Mouse (Mus musculus): ENCODE measurements around the gene Vmp1. TPM values are rescaled to one million over a fixed set of nuclear protein-coding genes. Genes with fewer than 3 reads are reported as not detected.

The Vmp1 gene
- total and polyA plus RNA-seq, 2 experiments from 2014 or later = 45.3 to 136 TPM

- H3K9me3 ChIP-seq (ENCODE audit: low read length) = no peaks in the 10 kb centered on the region
- DNase-seq (ENCODE audit: low spot score) = no peak
- no peak overlapping the region for H3K4me3 ChIP-seq (ENCODE audit: low read depth, low read length)
- TF ChIP-seq CTCF (IDR thresholded peaks at IDR 0.05) = no peak
- H3K4me2 ChIP-seq (ENCODE audit: low read depth, low read length, poor library complexity, severe bottlenecking) = no peak overlapping the region
- H3K4me1 ChIP-seq (ENCODE audit: insufficient read depth, low read length) = no peaks in the 10 kb centered on the region
- 89% methylated on average over 1 of the region's 1 CpGs for WGBS
- H3K27ac ChIP-seq (ENCODE audit: low read depth, low read length) = no peak overlapping the region
- no peak for ATAC-seq (ENCODE audit: low FRiP score)
- no peaks in the 10 kb centered on the region for H3K27me3 ChIP-seq (ENCODE audit: insufficient read depth, low read length)
- H3K36me3 ChIP-seq (ENCODE audit: insufficient read depth, low read length) = no peaks in the 10 kb centered on the region
- no peak overlapping the region for H3K9ac ChIP-seq (replicated peaks; ENCODE audit: low read length, poor library complexity, severe bottlenecking)
Observed at GRCm38 (mm10) chr11:86649542-86649941, 34.1 kb downstream of the Vmp1 start.

DNA sequence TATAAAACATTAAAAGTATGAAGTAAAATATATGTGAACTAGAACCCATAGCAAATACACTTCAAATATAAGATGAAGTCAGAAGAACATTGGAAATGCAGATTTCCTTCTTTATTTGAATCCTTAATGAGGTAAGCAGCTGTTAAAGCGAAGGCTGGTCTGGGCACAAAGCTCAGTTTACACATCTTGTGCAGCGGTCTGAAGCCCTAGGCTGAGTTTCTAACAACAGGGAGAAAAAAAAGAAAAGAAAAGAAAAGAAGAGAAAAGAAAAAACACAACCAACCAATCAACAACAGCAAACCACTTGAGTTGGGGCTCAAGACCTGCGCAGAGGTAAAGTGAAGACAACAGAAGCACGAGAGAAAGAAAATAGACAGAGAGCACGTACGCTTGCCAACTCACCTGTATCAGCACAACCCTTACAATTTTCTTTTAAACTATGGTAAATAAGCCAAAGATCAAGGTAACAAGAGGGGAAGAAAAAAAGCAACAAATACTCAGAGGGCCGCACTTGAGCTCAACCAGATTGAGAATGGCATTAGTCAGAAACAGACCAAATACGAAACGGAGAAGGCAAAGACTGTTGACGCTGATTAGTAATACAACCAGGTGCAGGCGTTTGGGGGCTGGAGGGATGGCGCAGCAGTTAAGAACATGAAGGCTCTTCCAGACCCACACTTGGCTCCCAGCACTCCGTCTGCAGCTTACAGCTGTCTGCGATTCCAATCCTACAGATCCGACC, 35.8 kb downstream of the Vmp1 start:
- no peak overlapping the region for H3K9ac ChIP-seq (replicated peaks; ENCODE audit: low read length, poor library complexity, severe bottlenecking)
- 83% methylated on average over 15 of the region's 15 CpGs for WGBS
- DNase-seq (ENCODE audit: low spot score) (no peak), ATAC-seq (ENCODE audit: low FRiP score) (no peak)
- H3K4me3 ChIP-seq (ENCODE audit: low read depth, low read length) = no peak overlapping the region
- H3K9me3 ChIP-seq (ENCODE audit: low read length) = no peaks in the 10 kb centered on the region
- TF ChIP-seq CTCF (IDR thresholded peaks at IDR 0.05) = no peak
- H3K36me3 ChIP-seq (ENCODE audit: insufficient read depth, low read length) = peaks cover 5% of the 10 kb centered on the region; the same call in 1 of the 2 replicates
- no peaks in the 10 kb centered on the region for H3K4me1 ChIP-seq (ENCODE audit: insufficient read depth, low read length)
- no peak overlapping the region for H3K27ac ChIP-seq (ENCODE audit: low read depth, low read length)
- no peaks in the 10 kb centered on the region for H3K27me3 ChIP-seq (ENCODE audit: insufficient read depth, low read length)
- H3K4me2 ChIP-seq (ENCODE audit: low read depth, low read length, poor library complexity, severe bottlenecking) = no peak overlapping the region

- TF ChIP-seq CTCF (IDR thresholded peaks at IDR 0.05) = no peak
- 93% methylated on average over 3 of the region's 3 CpGs for WGBS
Observed at GRCm38 (mm10) chr11:86646885-86647459, 36.7 kb downstream of the Vmp1 start.

DNA sequence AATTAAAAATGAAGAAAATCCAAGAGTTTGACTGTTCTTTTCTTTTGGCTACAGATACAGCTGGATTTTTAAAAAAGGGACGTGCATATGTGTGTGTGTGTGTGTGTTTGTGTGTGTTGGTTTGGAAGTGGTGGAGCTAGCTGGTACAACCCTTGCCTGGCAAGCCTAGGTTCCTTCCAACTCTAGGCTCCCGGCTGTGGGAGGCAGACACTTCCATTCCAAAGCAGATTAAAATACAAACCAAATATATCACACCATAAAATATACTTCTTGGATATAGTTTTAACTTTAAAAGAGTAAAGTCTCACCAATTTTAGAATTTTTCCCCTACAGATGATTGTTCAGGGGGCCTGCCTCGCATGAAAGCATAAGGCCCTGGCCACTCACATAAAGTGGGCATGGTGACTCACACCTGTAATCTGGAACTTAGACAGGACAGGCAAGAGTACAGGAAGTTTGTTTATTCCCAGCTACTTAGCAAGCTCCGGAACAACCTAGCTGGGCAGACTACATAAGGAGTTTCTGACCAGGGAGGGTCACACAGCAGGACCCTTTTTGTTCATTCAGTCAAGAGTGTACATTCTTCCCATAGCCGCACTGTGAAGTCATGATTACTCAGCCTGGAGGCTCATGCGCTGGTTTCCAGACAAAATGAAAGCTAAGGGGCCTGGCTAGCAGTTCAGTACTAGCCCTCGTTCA, 37.4 kb downstream of the Vmp1 start:
- no peaks in the 10 kb centered on the region for H3K27me3 ChIP-seq (ENCODE audit: insufficient read depth, low read length)
- H3K9ac ChIP-seq (replicated peaks; ENCODE audit: low read length, poor library complexity, severe bottlenecking) = no peak overlapping the region
- DNase-seq (ENCODE audit: low spot score) (peak; percentile 5), ATAC-seq (ENCODE audit: low FRiP score) (no peak)
- 61% methylated on average over 7 of the region's 7 CpGs for WGBS
- no peak overlapping the region for H3K4me3 ChIP-seq (ENCODE audit: low read depth, low read length)
- no peaks in the 10 kb centered on the region for H3K9me3 ChIP-seq (ENCODE audit: low read length)
- TF ChIP-seq CTCF (IDR thresholded peaks at IDR 0.05) = no peak
- H3K36me3 ChIP-seq (ENCODE audit: insufficient read depth, low read length) = peaks cover 11% of the 10 kb centered on the region; the same call in 1 of the 2 replicates
- H3K27ac ChIP-seq (ENCODE audit: low read depth, low read length) = no peak overlapping the region
- H3K4me1 ChIP-seq (ENCODE audit: insufficient read depth, low read length) = no peaks in the 10 kb centered on the region
- H3K4me2 ChIP-seq (ENCODE audit: low read depth, low read length, poor library complexity, severe bottlenecking) = no peak overlapping the region

More at GRCm38 (mm10) chr11:86646885-86647459, 36.7 kb downstream of the Vmp1 start:
- ATAC-seq (ENCODE audit: low FRiP score) (no peak), DNase-seq (ENCODE audit: low spot score) (no peak)
- no peak overlapping the region for H3K27ac ChIP-seq (ENCODE audit: low read depth, low read length)
- H3K4me3 ChIP-seq (ENCODE audit: low read depth, low read length) = no peak overlapping the region
- no peak overlapping the region for H3K9ac ChIP-seq (replicated peaks; ENCODE audit: low read length, poor library complexity, severe bottlenecking)
- no peaks in the 10 kb centered on the region for H3K9me3 ChIP-seq (ENCODE audit: low read length)
- peaks cover 11% of the 10 kb centered on the region; the same call in 1 of the 2 replicates for H3K36me3 ChIP-seq (ENCODE audit: insufficient read depth, low read length)
- no peaks in the 10 kb centered on the region for H3K27me3 ChIP-seq (ENCODE audit: insufficient read depth, low read length)
- H3K4me2 ChIP-seq (ENCODE audit: low read depth, low read length, poor library complexity, severe bottlenecking) = no peak overlapping the region
- H3K4me1 ChIP-seq (ENCODE audit: insufficient read depth, low read length) = no peaks in the 10 kb centered on the region

- ATAC-seq (ENCODE audit: low FRiP score) (no peak), DNase-seq (ENCODE audit: low spot score) (no peak)
- no peak overlapping the region for H3K4me3 ChIP-seq (ENCODE audit: low read depth, low read length)
- no peak overlapping the region for H3K27ac ChIP-seq (ENCODE audit: low read depth, low read length)
- H3K4me1 ChIP-seq (ENCODE audit: insufficient read depth, low read length) = no peaks in the 10 kb centered on the region
- peaks cover 14% of the 10 kb centered on the region; the same call in 1 of the 2 replicates for H3K36me3 ChIP-seq (ENCODE audit: insufficient read depth, low read length)
- H3K27me3 ChIP-seq (ENCODE audit: insufficient read depth, low read length) = no peaks in the 10 kb centered on the region
- TF ChIP-seq CTCF (IDR thresholded peaks at IDR 0.05) = no peak
- no peaks in the 10 kb centered on the region for H3K9me3 ChIP-seq (ENCODE audit: low read length)
- H3K4me2 ChIP-seq (ENCODE audit: low read depth, low read length, poor library complexity, severe bottlenecking) = no peak overlapping the region
- WGBS = 95% methylated on average over 4 of the region's 4 CpGs
- no peak overlapping the region for H3K9ac ChIP-seq (replicated peaks; ENCODE audit: low read length, poor library complexity, severe bottlenecking)
Observed at GRCm38 (mm10) chr11:86644553-86644952, 39.1 kb downstream of the Vmp1 start.

GRCm38 (mm10) chr11:86641714-86642113, 41.9 kb downstream of the Vmp1 start:
- Histone ChIP-seq H3K27me3 (ENCODE audit: insufficient read depth, low read length) (no peaks in the 10 kb centered on the region), H3K9ac (replicated peaks; ENCODE audit: low read length, poor library complexity, severe bottlenecking) (no peak overlapping the region), H3K9me3 (ENCODE audit: low read length) (no peaks in the 10 kb centered on the region), H3K36me3 (ENCODE audit: insufficient read depth, low read length) (peaks cover 14% of the 10 kb centered on the region; the same call in 1 of the 2 replicates), H3K4me1 (ENCODE audit: insufficient read depth, low read length) (no peaks in the 10 kb centered on the region), H3K27ac (ENCODE audit: low read depth, low read length) (no peak overlapping the region), H3K4me3 (ENCODE audit: low read depth, low read length) (no peak overlapping the region), H3K4me2 (ENCODE audit: low read depth, low read length, poor library complexity, severe bottlenecking) (no peak overlapping the region)
- WGBS = 88% methylated on average over 4 of the region's 4 CpGs
- TF ChIP-seq CTCF (IDR thresholded peaks at IDR 0.05) = no peak
- DNase-seq (ENCODE audit: low spot score) (no peak), ATAC-seq (ENCODE audit: low FRiP score) (no peak)

All from midbrain, postnatal 0 days (tissue).